Mouse (Mus musculus) erythroblast, embryonic 14.5 days (primary cell): ENCODE results near the gene Fgfr2.

ENCODE experiments used
- GATA1 ChIP-seq: IDR thresholded peaks from 2 replicates; pipeline ENCODE4 v1.6.1; 2012; ENCODE audit warnings: low read length, inconsistent platforms, mixed read lengths
- TAL1 ChIP-seq: IDR thresholded peaks from 3 replicates; pipeline ENCODE4 v1.6.1; 2012; ENCODE audit warnings: low read length, inconsistent platforms, mixed read lengths

DNA sequence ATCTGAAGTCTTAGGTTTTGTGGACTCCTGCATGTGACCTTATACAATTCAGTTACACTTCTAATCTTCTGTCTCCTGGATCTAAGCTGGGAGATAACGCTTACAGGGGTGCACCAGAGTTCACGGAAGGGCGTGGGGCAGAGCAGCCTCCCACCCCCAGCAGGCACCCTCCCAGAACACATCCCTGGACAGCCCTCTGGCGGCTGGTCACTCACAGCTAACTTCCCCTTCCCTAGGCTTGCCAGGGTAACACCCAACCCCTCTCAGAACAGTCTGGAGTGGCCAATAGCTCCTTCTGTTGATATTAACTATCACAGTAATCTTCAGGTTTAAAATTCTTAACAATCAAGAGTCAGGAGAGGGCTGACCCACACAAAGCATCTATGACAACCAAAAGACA, 75.9 kb downstream of the Fgfr2 start:
- no peak for TF ChIP-seq TAL1
- TF ChIP-seq GATA1, result no peak
